Mouse (Mus musculus) hindbrain, postnatal 0 days (tissue): ENCODE data around the gene Hrh2. TPM values are rescaled to one million over a fixed set of nuclear protein-coding genes. Genes with fewer than 3 reads are reported as not detected.

Experiments
- ATAC-seq: fragments of 200-750 bp; cut with Nextera tagmentation; 2 replicates; pipeline ENCODE4 v1.8.0; 2017; ENCODE audit warnings: mild to moderate bottlenecking, moderate TSS enrichment, moderate library complexity
- DNase-seq: peaks from one replicate; pipeline ENCODE4 v3.0.0-alpha.2; 2015; ENCODE audit warnings: low spot score
- H3K27ac ChIP-seq: fragments of 300-500 bp; sonication (generic); 2 replicates; pipeline ENCODE4 v1.5.1; 2014; ENCODE audit warnings: mild to moderate bottlenecking
- H3K27me3 ChIP-seq: fragments of 300-500 bp; sonication (generic); 2 replicates; pipeline ENCODE4 v1.6.1; 2014; ENCODE audit warnings: low read length, mixed read lengths; ENCODE audit not compliant: insufficient read depth
- H3K36me3 ChIP-seq: fragments of 300-500 bp; sonication (generic); 2 replicates; pipeline ENCODE4 v1.6.1; 2014; ENCODE audit warnings: low read length, mixed read lengths; ENCODE audit not compliant: insufficient read depth
- H3K4me1 ChIP-seq: fragments of 300-500 bp; sonication (generic); 2 replicates; pipeline ENCODE4 v1.6.1; 2014; ENCODE audit warnings: antibody characterized with exemption, low read length, mixed read lengths; ENCODE audit not compliant: insufficient read depth
- H3K4me2 ChIP-seq: fragments of 300-500 bp; sonication (generic); 2 replicates; pipeline ENCODE4 v1.6.1; 2014; ENCODE audit warnings: low read depth, mild to moderate bottlenecking, low read length, moderate library complexity, mixed read lengths
- H3K4me3 ChIP-seq: fragments of 300-500 bp; sonication (generic); 2 replicates; pipeline ENCODE4 v1.5.1; 2014; ENCODE audit warnings: low read length
- H3K9ac ChIP-seq: fragments of 300-500 bp; sonication (generic); replicated peaks from 2 replicates; pipeline ENCODE4 v1.6.1; 2014; ENCODE audit warnings: mild to moderate bottlenecking, low read length, moderate library complexity, mixed read lengths
- H3K9me3 ChIP-seq: fragments of 300-500 bp; sonication (generic); 2 replicates; pipeline ENCODE4 v1.6.1; 2016; ENCODE audit warnings: low read length, mixed read lengths
- CTCF ChIP-seq: IDR thresholded peaks from 2 replicates; pipeline ENCODE4 v1.5.1; 2016; ENCODE audit warnings: antibody characterized with exemption, control low read depth, low read depth
- WGBS: fragments of 180-500 bp; shearing (Covaris S2); extraction: QIAGEN DNeasy Blood & Tissue Kit; methylation state at CpG from one replicate; pipeline ENCODE4 v1.1.7; 2014; 5-methylcytosine and 5-hydroxymethylcytosine counted together
- polyA plus RNA-seq: library from polyadenylated mRNA; unstranded; fragments of >200 nt; fragmentation: Nextera tagmentation; extraction: Ambion mirVana; gene quantifications from 2 replicates; pipeline ENCODE4 v1.2.1, GENCODE M21; 2015
- total RNA-seq: library from RNA; depleted of rRNA; stranded (reverse); fragments of >200 nt; gene quantifications from 2 replicates; pipeline ENCODE4 v1.2.3, GENCODE M21; 2014

Gene Hrh2
- total and polyA plus RNA-seq, 2 experiments from 2014 or later, result 0.98 to 2.9 TPM

DNA sequence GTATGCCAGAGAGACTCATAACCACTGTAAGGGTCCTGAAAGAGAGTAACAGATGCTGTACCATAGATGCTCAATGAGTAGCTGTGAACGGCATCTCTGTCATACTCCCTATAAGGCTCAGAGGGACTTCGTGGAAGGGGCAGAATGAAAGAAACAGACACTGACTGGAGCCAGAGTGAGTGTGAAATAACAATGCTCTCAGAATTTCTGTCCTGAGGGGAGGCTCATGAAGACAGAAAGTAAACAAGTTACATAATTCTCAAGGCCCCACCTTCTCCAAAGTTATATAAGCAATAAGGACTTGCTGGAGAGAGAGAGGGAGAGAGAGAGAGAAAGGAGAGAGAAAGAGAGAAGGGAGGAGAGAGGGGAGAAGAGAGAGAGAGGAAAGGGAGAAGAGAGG lies 36.1 kb upstream of the Hrh2 start:
- Histone ChIP-seq H3K9ac (no peak overlapping the region), H3K27ac (no peak overlapping the region), H3K27me3 (no peaks in the 10 kb centered on the region), H3K4me3 (no peak overlapping the region), H3K9me3 (no peaks in the 10 kb centered on the region), H3K4me1 (no peaks in the 10 kb centered on the region; the same call in 1 of the 2 replicates), H3K36me3 (no peaks in the 10 kb centered on the region), H3K4me2 (no peak overlapping the region)
- ATAC-seq, result no peak
- 80% methylated on average over 2 of the region's 2 CpGs for WGBS
- no peak for DNase-seq
- TF ChIP-seq CTCF, result no peak

- no peak for DNase-seq
These were observed 32.7 kb upstream of the Hrh2 start for GRCm38 (mm10) chr13:54159256-54159655.

DNA sequence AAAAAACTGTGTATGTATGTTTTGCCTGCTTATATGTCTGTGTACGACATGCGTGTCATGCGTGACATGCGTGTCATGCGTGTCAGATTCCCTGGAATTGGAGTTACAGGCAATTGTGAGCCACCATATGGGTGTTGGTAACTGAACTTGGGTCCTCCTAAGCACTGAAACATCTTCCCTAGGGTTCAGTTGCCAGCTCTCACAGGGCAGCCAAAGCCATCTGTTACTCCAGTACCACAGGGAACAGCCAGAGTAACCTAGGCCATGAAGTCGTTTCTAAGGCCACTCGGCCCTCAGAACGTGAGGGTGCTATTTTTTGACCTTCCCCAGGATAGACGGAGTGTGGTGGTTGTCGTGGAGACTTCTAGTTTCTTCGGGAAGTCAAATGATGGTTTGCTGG lies 32.2 kb upstream of the Hrh2 start:
- H3K27ac ChIP-seq, result no peak overlapping the region
- no peak overlapping the region for H3K4me3 ChIP-seq
- WGBS, result 45% methylated on average over 11 of the region's 11 CpGs
- H3K4me2 ChIP-seq, result no peak overlapping the region
- ATAC-seq (no peak), DNase-seq (no peak)
- no peaks in the 10 kb centered on the region for H3K36me3 ChIP-seq
- H3K9ac ChIP-seq, result no peak overlapping the region
- no peaks in the 10 kb centered on the region for H3K9me3 ChIP-seq
- TF ChIP-seq CTCF, result no peak
- no peaks in the 10 kb centered on the region for H3K27me3 ChIP-seq
- H3K4me1 ChIP-seq, result no peaks in the 10 kb centered on the region; the same call in 1 of the 2 replicates

More at GRCm38 (mm10) chr13:54159256-54159655, 32.7 kb upstream of the Hrh2 start:
- H3K36me3 ChIP-seq, result no peaks in the 10 kb centered on the region
- H3K4me1 ChIP-seq, result no peaks in the 10 kb centered on the region; the same call in 1 of the 2 replicates
- H3K4me2 ChIP-seq, result no peak overlapping the region
- 11% methylated on average over 7 of the region's 7 CpGs for WGBS
- no peaks in the 10 kb centered on the region for H3K27me3 ChIP-seq
- no peak overlapping the region for H3K9ac ChIP-seq
- no peak for ATAC-seq
- TF ChIP-seq CTCF, result no peak
- no peaks in the 10 kb centered on the region for H3K9me3 ChIP-seq
- no peak overlapping the region for H3K27ac ChIP-seq
- H3K4me3 ChIP-seq, result no peak overlapping the region

GRCm38 (mm10) chr13:54160546-54160945 lies 31.4 kb upstream of the Hrh2 start:
- Histone ChIP-seq H3K9ac (no peak overlapping the region), H3K4me1 (no peaks in the 10 kb centered on the region; the same call in 1 of the 2 replicates), H3K36me3 (no peaks in the 10 kb centered on the region), H3K4me2 (no peak overlapping the region), H3K27ac (no peak overlapping the region), H3K27me3 (no peaks in the 10 kb centered on the region), H3K4me3 (no peak overlapping the region), H3K9me3 (no peaks in the 10 kb centered on the region)
- DNase-seq (no peak), ATAC-seq (no peak)
- 38% methylated on average over 1 of the region's 1 CpGs for WGBS
- no peak for TF ChIP-seq CTCF

DNA sequence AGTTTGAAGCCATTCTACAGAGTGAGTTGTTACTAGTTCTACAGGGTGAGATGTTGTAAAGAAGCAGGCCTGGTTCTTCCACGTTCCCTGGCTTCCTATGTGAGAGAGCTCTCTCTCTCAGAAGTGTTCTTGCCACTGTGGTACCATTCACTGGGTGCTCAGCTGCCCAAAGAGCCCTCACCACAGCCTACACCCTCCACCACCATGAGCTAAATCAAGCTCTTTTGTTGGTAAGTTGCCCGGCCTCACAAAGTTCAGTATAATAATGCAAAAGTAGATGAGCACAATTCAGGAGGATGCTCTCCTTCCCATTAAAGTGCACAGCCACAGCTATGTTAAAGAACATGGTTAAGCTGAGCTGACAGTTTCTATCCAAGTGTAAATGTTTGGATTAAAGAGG lies 30.4 kb upstream of the Hrh2 start:
- H3K27ac ChIP-seq, result no peak overlapping the region
- TF ChIP-seq CTCF, result no peak
- no peak overlapping the region for H3K4me3 ChIP-seq
- 79% methylated on average over 2 of the region's 2 CpGs for WGBS
- ATAC-seq (no peak), DNase-seq (no peak)
- H3K4me1 ChIP-seq, result no peaks in the 10 kb centered on the region; the same call in 1 of the 2 replicates
- no peaks in the 10 kb centered on the region for H3K36me3 ChIP-seq
- H3K4me2 ChIP-seq, result no peak overlapping the region
- no peaks in the 10 kb centered on the region for H3K9me3 ChIP-seq
- no peak overlapping the region for H3K9ac ChIP-seq
- no peaks in the 10 kb centered on the region for H3K27me3 ChIP-seq

DNA sequence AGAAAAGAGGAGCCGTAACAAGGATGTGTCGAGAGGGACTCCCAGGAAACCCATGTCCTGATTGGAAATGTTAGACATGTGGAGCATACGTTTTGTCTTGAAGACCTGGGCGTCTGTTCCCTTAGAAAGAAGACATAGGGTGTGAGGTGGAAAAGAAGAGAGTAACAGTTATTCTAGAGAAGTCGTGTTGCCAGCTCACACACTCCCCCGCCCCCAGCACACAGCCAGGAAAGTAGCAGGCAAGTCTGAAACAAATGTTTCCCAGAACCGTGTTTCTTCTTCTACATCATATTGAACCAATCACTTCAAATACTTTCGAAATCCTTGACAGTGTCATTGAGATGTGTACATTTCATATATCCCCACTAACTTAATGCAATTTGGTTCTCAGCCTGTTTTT lies 28.6 kb upstream of the Hrh2 start:
- Histone ChIP-seq H3K4me2 (no peak overlapping the region), H3K9ac (no peak overlapping the region), H3K36me3 (no peaks in the 10 kb centered on the region), H3K4me3 (no peak overlapping the region), H3K27me3 (no peaks in the 10 kb centered on the region), H3K9me3 (no peaks in the 10 kb centered on the region), H3K4me1 (no peaks in the 10 kb centered on the region; the same call in 1 of the 2 replicates), H3K27ac (no peak overlapping the region)
- TF ChIP-seq CTCF, result no peak
- no peak for ATAC-seq
- DNase-seq, result no peak
- WGBS, result 73% methylated on average over 8 of the region's 8 CpGs

DNA sequence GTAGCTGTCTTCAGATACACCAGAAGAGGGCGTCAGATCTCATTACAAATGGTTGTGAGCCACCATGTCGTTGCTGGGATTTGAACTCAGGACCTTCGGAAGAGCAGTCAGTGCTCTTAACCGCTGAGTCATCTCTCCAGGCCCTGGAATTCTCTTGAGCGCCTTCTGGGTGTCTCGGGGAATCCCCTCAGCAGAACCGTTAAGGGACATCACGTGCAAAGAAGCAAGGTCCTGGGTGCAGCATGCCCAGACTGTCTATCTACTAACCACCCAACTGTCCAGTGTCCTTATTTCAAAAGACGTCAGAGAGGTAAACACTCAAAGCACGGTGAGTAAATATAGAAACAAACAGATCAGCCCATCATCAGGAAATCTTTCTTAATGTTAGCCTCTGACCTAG lies 27.5 kb upstream of the Hrh2 start:
- H3K27me3 ChIP-seq, result no peaks in the 10 kb centered on the region

More for the DNA sequence above, 27.5 kb upstream of the Hrh2 start:
- H3K4me2 ChIP-seq, result no peak overlapping the region
- TF ChIP-seq CTCF, result no peak
- H3K9ac ChIP-seq, result no peak overlapping the region
- 86% methylated on average over 10 of the region's 10 CpGs for WGBS
- ATAC-seq (no peak), DNase-seq (no peak)
- no peak overlapping the region for H3K4me3 ChIP-seq
- no peaks in the 10 kb centered on the region; the same call in 1 of the 2 replicates for H3K4me1 ChIP-seq
- no peak overlapping the region for H3K27ac ChIP-seq
- no peaks in the 10 kb centered on the region for H3K9me3 ChIP-seq
- no peaks in the 10 kb centered on the region for H3K36me3 ChIP-seq
